Mouse (Mus musculus) spleen, embryonic (tissue): ENCODE measurements around the gene Stil.

Experiments
- CTCF ChIA-PET: fragments of 350-600 bp; sonication (Branson Sonifier 250); formaldehyde crosslinking; loops from one replicate; lab custom pipeline; 2022; lab: Charles Lee

The Stil gene

DNA sequence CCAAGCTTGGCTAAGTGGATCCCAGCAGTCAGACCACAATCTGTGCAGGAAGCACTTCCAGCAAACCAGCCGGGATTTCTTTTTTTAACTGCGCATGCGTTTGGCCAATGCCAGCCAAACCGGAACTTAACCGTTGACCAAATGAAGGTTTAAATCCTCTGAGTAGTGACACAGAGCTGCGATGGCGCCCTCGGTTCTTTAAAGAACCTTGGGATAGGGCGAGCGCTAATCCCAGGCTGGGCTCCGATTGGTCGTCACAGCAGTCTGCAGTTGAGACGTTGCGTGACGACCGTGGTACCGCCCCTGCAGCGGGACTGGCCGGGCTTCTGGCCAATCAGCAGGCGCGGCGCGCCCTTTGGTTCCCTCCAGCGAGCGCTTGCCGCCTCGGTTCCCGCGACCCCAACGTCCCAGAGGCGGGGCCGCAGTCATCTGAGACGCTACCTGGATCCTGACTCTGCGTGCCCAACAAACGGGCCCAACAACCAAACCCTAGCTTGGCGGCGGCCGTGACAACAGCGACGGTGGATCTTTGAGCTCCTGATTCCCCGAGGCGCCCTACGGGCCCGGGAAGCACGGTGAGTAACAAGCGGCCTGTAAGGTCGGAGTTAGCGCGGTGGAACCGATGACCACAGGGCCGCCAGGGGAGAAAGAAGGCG, at the start of gene Stil:
Gene Stil, plus strand, starts transcription at position 387 of the 656 bp plus-strand sequence.
- CTCF ChIA-PET: interaction anchor here (0.5 to 1.8 kb wide), 2 partner anchors 12 to 23 kb away, joined by 6 to 8 read pairs; partner anchors contain the start of gene Cmpk1

DNA sequence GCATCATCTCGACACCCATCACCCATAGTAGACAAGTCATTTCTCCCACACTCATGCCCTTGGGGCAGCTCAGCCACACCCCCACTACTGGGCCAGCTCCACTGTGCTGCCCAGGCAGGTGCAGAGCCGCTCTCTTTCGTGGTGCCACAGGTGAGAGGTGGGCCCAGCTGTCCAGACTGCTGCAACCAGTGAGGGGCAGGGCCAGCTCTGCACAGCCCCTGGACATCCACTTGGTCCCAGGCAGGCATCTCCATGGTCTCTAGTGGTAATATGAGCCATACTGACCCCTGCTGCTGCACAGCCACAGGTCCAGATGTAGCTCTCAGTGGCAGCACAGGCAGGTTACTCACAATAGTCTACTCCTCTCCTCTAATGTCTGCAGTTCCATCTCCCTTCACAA, 46.8 kb upstream of the Stil start:
- CTCF ChIA-PET: no interaction called here

DNA sequence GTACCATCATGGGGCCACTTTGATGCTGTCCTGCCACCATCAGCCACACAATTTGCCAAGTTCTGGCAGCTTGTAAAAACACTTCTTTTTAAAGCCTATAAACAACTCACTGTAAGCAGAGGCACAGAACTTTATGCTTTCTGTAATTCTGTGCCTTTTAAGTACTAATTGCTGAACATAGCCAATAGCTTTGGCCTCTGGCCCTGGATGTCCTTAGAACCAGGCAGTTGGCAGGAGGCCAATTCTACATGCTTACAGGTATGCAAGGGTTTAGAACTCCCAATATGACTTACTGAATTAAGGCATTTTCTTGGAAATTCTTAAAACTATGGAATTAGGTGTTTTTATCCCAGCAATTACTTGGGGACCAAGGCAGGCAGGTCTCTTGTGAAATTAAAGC, 42.6 kb upstream of the Stil start:
- CTCF ChIA-PET: no interaction called here

DNA sequence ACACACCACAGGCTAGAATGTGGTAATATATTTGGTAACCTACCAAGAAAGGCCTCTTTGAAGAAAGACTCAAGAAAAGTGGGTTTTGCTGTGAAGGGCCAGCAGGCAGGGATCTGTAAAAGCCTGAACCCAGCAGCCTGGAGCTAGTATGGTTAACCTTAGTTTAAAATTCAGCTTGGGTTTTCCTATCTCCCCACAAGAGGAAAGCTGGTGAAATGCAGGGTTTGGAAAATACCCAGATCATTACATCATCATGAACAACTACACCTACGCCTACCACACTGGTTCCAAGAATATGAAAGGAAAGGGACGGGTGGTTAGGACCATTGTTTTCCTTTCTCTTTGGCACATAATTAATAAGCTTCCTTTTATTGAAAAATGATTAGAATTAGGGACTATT, 41.7 kb upstream of the Stil start:
- CTCF ChIA-PET: no interaction called here

DNA sequence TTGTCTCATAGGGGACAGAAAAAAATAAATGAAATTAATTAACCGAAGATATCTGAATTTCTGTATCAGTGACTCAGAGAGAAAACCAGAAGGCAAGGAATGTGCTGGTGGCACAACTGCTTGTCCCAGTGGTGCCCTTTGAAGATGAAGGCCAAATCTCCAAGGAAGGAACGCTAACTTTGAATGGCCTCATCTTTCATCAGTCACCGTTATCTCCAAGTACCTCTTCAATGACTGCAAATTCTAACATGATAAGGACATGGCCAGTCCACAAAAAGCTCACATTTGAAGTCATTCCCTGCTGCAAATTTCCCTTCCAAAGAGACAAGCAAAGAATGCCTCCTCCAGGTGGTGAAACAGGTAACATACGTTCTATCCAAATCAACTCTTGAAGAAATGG, 41.2 kb upstream of the Stil start:
- CTCF ChIA-PET: no interaction called here

DNA sequence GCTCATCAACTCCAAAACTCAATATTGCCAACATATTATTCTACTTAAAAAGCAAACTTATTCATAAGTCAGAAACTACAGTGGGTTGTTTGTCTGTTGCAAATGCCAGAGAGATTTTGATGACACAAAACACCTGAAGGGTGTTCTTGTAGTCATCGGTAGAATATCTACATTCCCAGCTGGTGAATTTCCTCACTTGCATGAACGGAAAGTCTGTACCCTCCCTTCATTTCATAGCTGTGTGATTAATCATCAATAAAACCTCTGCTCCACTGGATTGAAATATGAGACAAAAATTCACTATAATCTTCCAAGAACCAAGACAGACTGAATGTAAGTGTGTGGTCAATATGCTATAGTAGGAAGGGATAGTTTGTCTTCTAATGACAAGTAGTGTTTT, 40.4 kb upstream of the Stil start:
- CTCF ChIA-PET: no interaction called here

DNA sequence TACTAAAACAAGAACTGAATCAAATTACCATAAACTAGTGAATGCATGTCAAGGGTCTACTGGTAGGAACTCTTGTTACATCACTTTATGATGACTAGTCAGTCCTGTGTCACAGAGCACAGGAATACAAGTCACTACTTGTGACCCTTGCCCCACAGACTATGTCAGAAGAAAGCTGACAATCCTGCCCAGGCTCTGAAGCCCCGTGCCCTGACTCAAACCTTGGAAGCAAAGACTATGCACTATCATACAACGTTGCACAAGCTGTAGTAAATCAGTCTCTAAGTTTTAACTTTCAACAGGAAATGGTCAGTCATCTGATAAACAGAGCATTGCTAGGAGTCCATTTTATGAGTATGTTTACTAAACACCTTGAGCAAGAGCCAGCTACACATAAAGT, 39.1 kb upstream of the Stil start:
- CTCF ChIA-PET: interaction anchor here (0.7 kb wide), 1 partner anchor 27 kb away, joined by 3 read pairs; no protein-coding TSS in a partner anchor

DNA sequence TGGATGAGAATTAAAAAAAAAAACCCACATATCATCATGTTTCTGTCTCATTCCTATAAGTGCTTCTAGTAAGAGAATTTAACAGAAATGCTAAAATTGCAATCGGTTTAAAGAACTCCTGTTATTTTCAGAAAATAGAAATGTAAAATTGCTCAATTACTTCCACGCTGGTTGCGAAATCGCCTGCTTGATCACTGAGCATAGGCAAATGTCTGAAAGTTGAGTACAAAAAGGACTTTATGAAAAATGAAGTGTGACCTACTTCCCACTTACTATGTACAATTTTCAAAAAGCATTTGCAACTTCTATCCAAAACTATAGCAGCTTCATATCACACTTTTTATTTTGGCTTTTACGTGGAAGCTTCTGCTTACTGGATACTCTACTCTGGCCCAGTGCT, 29.2 kb upstream of the Stil start:
- CTCF ChIA-PET: interaction anchor here (0.6 kb wide), 1 partner anchor 28 kb away, joined by 3 read pairs; no protein-coding TSS in a partner anchor

DNA sequence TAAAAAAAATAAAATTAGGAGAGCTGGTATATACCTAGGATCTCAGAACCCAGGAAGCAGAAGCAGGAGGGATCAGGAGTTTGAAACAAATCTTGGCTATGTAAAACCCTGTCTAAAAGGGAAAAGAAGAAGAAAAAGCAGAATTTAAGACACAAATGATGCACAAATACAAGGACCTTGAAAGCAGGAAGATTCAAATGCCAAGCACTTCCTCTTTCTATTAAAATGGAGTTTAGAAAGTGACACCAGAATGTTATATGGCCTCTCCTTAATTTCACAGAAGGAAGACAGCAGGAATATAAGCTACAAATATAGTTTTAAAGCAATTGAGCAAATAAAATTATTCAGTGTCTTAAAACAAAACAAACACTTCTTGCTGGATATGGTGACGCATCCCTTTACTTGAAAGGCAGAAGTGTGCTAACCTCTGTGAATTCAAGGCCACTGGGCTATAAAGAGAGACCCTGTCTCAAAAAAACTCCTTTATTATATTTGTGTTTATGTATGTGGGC, 26.7 kb upstream of the Stil start:
- CTCF ChIA-PET: interaction anchor here (0.7 kb wide), 1 partner anchor 630 kb away, joined by 3 read pairs; no protein-coding TSS in a partner anchor

DNA sequence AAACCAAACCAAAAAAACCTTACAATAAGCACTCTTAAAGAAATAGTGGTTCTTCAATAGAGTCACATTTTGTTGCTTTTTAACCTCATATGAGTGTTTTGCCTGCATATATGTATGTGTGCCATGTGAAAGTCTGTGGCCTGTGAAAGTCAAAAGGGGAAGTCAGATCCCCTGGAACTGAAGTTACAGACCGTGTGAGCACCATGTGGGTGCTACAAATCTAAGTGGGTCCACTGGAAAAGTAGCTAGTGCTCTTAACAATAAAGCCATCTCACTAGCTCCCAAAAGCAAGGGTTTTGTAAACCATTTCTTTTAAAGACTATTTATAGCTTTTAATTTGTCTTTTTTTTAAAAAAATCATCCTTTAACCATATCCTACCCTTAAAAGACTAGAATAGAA, 17.3 kb upstream of the Stil start:
- CTCF ChIA-PET: interaction anchor here (0.6 to 1.0 kb wide), 3 partner anchors 13 to 332 kb away, joined by 3 to 5 read pairs (median 3); no protein-coding TSS in a partner anchor

DNA sequence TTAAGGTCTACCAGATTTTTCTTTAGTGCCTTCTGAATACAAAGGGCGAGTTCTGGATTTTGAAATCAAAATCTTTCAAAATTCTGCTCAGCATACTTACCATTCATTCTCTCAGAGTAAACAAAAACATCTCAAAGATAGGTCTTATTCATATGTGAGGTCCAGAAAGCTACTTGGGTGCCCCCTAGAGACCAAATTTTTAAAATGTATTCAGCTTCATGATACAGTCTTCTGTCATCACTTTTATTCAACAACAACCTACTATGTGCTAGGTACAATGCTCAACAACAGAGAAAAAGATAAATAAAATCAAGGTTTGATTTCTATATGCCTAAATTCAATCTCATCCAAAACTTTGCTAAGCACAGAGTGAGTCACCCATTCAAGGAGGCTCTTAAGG, 16.9 kb upstream of the Stil start:
- CTCF ChIA-PET: interaction anchor here (0.6 to 1.0 kb wide), 2 partner anchors 12 to 74 kb away, joined by 3 to 5 read pairs; no protein-coding TSS in a partner anchor

DNA sequence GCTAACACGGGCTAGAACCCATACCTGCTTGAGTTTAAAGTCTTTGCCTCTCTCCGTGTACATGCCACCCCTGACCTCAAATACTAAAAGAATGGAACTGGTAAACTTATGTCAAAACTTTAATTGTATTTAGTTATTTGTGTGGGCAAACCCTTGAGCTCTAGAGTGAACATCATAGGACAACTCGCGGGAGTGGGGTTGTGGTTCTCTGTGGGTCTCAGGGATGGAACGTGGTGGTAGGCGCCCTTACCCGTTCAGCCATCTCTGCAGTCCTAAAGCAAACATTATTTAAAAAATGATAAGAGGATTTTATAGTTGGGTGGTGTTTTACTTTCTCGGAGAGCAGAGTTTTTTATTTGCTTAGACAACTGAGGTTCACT, 13.8 kb upstream of the Stil start:
- CTCF ChIA-PET: no interaction called here

DNA sequence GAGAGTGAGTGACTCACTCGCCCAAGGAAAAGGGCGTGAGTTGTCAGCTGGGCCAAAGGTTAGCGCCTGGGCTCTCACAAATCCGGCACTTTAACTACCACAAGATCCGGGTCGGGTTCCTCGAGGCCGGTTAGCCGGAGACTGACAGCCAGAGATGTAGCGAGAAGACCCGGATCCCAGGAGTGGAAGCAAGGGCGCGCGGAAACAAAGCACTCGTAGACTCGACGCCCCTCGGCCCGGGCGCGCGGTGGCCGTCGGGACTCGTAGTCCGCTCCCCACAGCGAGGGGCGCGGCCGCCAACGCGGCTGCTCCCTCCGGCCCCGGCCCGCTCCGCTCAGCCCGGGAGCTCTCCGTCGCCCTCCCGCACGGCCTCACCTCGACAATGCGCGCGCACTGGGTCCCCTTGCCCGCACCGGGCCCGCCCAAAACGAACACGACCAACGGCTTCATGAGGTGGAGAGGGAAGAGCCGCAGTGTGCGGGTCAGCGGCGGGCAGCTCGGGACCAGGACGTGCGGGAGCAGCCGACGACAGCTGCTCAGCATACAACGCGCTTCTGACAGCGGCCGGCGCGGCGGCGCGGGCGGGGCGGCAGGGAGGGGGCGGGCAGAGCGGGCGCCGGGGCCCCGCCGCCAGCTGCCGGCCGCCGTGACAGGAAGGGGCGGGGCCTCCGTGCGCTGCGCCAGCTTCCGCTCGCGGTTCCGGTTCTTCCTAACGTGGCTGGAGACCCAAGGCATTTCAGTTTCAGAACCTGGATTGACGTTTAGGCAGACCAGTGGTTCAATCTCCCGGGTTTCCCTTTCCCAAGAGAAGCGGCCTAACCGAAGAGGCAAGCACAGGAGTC, 13.1 kb upstream of the Stil start, which contains the start of gene Cmpk1:
Gene Cmpk1, minus strand, starts transcription at position 651 of the 842 bp plus-strand sequence.
- CTCF ChIA-PET: interaction anchor here (0.5 to 2.0 kb wide), 3 partner anchors 10 to 80 kb away, joined by 3 to 8 read pairs (median 7); partner anchors contain the start of gene Stil

DNA sequence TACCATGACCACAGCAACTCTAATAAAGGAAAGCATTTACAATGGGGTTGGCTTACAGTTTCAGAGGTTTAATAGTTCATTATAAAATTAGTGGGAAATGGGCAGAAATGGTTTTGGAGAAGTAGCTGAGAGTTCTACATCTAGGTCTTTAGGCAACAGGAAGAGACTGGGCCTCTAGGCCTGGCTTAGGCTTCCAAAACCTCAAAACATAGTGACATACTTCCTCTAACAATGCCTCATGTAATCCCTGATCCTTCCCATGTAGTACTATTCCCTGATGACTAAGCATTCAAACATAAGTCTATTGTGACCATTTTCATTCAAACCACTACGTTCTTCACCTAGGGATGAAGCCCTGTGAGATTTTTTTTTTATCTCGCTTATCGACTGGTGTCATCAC, 5.7 kb upstream of the Stil start:
- CTCF ChIA-PET: no interaction called here

DNA sequence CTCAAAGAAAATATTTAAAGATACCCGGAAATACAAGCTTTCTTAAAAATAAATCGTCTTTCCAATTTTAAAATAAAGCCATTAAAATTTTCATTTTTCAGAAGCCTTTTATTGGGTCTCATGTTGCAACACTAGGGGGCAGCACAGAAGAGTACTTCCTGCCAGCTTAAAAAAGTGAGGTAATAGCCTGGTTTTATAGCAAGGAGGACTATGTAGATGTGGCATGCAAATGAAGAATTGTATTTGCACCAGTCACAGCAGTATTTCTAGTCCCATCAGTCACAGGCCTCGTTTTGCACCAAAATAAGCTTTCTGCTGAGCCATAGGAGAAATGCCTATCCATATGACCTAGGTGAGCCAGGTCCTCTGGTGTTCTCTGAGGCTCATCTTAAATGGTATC, 2.9 kb upstream of the Stil start:
- CTCF ChIA-PET: interaction anchor here (1.8 kb wide), 1 partner anchor 9 kb away, joined by 7 read pairs; the partner anchor contains the start of gene Cmpk1

DNA sequence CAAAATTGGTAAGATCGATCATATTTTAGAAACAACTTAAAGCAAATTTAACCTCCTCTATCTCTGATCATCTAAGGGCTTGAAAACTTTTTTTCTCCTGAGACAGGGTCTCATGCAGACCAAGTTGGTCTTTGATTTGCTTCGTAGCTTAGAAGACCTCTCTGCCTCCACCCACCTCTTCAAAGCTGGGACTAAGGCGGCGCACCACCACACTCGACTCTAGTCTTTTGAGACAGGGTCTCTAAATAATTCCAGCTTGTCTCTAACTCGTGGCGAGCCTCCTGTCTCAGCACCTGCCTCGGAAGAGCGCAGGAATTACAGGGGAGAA, 550 bp upstream of the Stil start:
- CTCF ChIA-PET: interaction anchor here (1.8 kb wide), 1 partner anchor 12 kb away, joined by 8 read pairs; the partner anchor contains the start of gene Cmpk1

DNA sequence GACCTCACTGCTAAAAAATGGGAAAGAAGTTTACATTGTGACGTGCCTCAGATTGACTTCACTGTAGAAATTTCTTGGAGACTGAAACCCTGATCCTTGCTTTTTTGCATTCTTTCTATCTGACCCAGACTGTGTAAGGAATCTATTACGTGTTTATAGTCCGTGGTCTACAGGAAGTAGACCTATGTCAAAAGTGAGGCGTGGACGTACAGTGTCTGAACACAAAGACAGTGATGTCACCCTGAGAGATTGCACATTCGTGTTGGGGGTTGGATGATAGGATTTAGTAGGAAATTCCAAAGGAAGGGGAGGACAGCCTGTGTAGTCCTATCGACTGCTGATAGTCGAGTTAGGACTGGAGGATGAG, 453 bp downstream of the Stil start:
- CTCF ChIA-PET: interaction anchor here (1.8 kb wide), 1 partner anchor 13 kb away, joined by 8 read pairs; the partner anchor contains the start of gene Cmpk1

DNA sequence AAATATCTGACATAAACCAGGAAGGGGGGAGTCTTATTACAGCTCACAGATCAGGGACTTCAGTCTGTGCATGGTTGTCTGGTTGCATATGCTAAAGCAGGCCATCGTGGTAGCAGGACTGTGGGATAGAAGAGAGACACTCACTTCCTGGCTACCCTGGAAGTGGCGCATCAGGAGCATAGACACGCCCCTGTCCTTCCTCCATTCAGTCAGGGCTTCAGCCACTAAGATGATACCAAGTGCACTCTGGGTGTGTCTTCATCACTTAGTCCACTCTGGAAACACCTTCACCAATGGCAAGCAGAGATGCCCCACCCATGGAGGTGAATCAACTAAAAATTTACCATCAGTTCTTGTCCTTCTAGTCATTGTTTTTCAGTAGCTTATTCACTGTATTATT, 14.3 kb downstream of the Stil start:
- CTCF ChIA-PET: no interaction called here

DNA sequence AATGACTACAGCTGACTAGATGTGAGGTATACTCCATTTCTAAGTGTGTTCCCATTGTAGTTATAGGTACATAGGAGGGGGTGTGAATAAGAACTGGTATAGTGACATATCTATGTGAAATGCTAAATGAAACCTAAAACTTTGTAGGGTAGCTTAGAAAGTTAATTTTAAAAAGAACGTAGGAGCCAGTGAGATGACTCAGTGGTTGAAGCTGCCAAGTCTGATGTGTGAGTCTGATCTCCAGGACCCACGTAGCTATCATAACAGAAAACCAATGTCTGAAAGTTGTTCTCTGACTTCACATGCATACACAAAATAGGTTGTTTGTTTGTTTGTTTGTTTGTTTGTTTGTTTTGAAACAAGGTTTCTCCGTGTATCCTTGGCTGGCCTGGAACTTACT, 20.0 kb downstream of the Stil start:
- CTCF ChIA-PET: no interaction called here

DNA sequence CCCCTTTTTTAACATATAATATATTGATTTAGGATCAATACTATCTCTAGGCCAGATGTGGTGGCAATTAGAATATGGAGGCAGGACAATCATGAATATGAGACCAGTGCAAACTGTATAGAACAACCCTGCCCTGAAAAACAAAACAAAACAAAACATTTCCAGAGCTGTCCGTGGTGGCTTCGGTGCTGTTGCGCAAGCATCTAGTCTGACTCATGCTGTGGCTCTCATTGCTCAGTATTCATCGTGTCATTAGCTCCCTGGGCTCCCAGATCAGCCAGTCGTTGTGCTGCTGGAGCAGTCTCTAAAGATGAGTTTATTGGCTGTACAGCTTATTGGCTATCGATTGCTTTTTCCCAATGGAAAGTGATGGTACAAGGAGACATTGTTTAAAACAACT, 35.1 kb downstream of the Stil start:
- CTCF ChIA-PET: no interaction called here

DNA sequence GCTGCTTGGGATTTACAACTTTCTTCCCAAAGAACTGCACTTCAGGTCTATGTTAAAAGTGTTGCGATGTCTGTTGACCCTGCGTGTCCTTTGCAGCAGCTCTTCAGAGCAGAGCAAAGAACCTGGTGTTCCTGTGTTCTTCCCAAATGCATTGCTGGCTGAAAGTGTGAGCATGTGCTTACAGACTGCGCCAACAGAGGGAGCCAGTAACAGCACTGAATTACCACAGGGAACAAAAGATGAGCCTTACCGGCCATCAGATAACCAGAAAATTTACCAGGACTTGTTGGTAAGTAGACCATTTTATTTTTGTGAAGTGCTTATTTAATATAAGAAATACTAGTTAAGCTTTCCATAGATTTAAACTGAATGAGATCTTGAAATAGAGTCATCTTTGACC, 38.3 kb downstream of the Stil start:
- CTCF ChIA-PET: no interaction called here

DNA sequence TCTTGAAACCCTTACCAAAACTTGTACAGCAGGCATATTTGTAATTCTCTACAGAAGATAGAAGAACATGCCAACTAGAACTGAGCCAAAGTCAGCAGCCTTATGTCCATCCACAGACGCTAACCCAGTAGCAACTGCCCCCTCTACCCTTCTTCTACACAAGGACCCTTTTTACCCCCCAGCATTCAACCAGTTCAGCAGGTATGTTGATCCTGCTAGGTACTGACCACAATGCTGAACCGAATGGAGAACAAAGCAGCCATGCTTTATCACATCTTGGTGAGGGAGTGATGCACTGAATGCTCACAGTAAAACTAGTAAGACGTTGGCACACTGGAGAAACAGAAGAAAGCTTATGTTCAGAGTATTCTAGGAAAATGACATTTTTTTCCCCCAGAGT, 45.7 kb downstream of the Stil start:
- CTCF ChIA-PET: no interaction called here
